Mouse (Mus musculus) neural tube, embryonic 11.5 days (tissue): ENCODE results near the gene Disp1. TPM values are rescaled to one million over a fixed set of nuclear protein-coding genes. Genes with fewer than 3 reads are reported as not detected.

Experiments
- ATAC-seq: fragments of 200-750 bp; cut with Nextera tagmentation; 2 replicates; pipeline ENCODE4 v1.8.0; 2017; ENCODE audit warnings: moderate number of reproducible peaks, mild to moderate bottlenecking, moderate TSS enrichment, moderate library complexity; ENCODE audit not compliant: insufficient read depth, low FRiP score, low TSS enrichment
- DNase-seq: peaks from one replicate; pipeline ENCODE4 v3.0.0-alpha.2; 2015; ENCODE audit warnings: low spot score
- H3K27ac ChIP-seq: fragments of 300-500 bp; sonication (generic); 2 replicates; pipeline ENCODE4 v1.5.1; 2014; ENCODE audit warnings: low read depth, mild to moderate bottlenecking, low read length
- H3K27me3 ChIP-seq: fragments of 300-500 bp; sonication (generic); 2 replicates; pipeline ENCODE4 v1.6.1; 2014; ENCODE audit warnings: mild to moderate bottlenecking, low read length, mixed read lengths; ENCODE audit not compliant: control insufficient read depth, insufficient read depth
- H3K36me3 ChIP-seq: fragments of 300-500 bp; sonication (generic); 2 replicates; pipeline ENCODE4 v1.6.1; 2014; ENCODE audit warnings: mild to moderate bottlenecking, low read length, moderate library complexity, mixed read lengths; ENCODE audit not compliant: control insufficient read depth, insufficient read depth
- H3K4me1 ChIP-seq: fragments of 300-500 bp; sonication (generic); 2 replicates; pipeline ENCODE4 v1.6.1; 2014; ENCODE audit warnings: low read length, mixed read lengths; ENCODE audit not compliant: control insufficient read depth, insufficient read depth
- H3K4me2 ChIP-seq: fragments of 300-500 bp; sonication (generic); 2 replicates; pipeline ENCODE4 v1.6.1; 2014; ENCODE audit warnings: low read depth, mild to moderate bottlenecking, moderate library complexity
- H3K4me3 ChIP-seq: fragments of 300-500 bp; sonication (generic); 2 replicates; pipeline ENCODE4 v1.5.1; 2014; ENCODE audit warnings: low read depth, low read length
- H3K9ac ChIP-seq: fragments of 300-500 bp; sonication (generic); 2 replicates; pipeline ENCODE4 v1.6.1; 2014; ENCODE audit warnings: mild to moderate bottlenecking, low read length
- H3K9me3 ChIP-seq: fragments of 300-500 bp; sonication (generic); 2 replicates; pipeline ENCODE4 v1.6.1; 2016; ENCODE audit warnings: low read length; ENCODE audit not compliant: control insufficient read depth
- WGBS: fragments of 180-500 bp; shearing (Covaris S2); extraction: QIAGEN DNeasy Blood & Tissue Kit; methylation state at CpG from one replicate; pipeline ENCODE4 v1.1.7; 2014; 5-methylcytosine and 5-hydroxymethylcytosine counted together
- polyA plus RNA-seq: library from polyadenylated mRNA; unstranded; fragments of >200 nt; fragmentation: Nextera tagmentation; extraction: Ambion mirVana; gene quantifications from 2 replicates; pipeline ENCODE4 v1.2.1, GENCODE M21; 2014

Disp1 gene
- polyA plus RNA-seq, 1 experiment from 2014 or later = 11.7 TPM

GRCm38 (mm10) chr1:183243293-183243692 lies 22.0 kb upstream of the Disp1 start:
- Histone ChIP-seq H3K9ac (no peak overlapping the region), H3K27ac (no peak overlapping the region), H3K4me3 (no peak overlapping the region), H3K4me2 (no peak overlapping the region), H3K9me3 (no peaks in the 10 kb centered on the region), H3K4me1 (no peaks in the 10 kb centered on the region), H3K36me3 (no peaks in the 10 kb centered on the region), H3K27me3 (no peaks in the 10 kb centered on the region)
- 72% methylated on average over 7 of the region's 7 CpGs for WGBS
- no peak for ATAC-seq
- DNase-seq = no peak

GRCm38 (mm10) chr1:183237901-183238300 lies 16.6 kb upstream of the Disp1 start:
- Histone ChIP-seq H3K4me3 (no peak overlapping the region), H3K36me3 (no peaks in the 10 kb centered on the region), H3K27me3 (no peaks in the 10 kb centered on the region), H3K27ac (no peak overlapping the region), H3K4me1 (no peaks in the 10 kb centered on the region), H3K9ac (no peak overlapping the region), H3K4me2 (no peak overlapping the region), H3K9me3 (no peaks in the 10 kb centered on the region)
- DNase-seq = no peak
- ATAC-seq = no peak
- 31% methylated on average over 2 of the region's 2 CpGs for WGBS

- H3K4me3 ChIP-seq = no peak overlapping the region
- DNase-seq = no peak
- ATAC-seq = no peak
- no peak overlapping the region for H3K27ac ChIP-seq
- H3K4me2 ChIP-seq = no peak overlapping the region
- H3K27me3 ChIP-seq = no peaks in the 10 kb centered on the region
- H3K9me3 ChIP-seq = no peaks in the 10 kb centered on the region
- H3K9ac ChIP-seq = no peak overlapping the region
- H3K4me1 ChIP-seq = no peaks in the 10 kb centered on the region
- 89% methylated on average over 5 of the region's 5 CpGs for WGBS
- no peaks in the 10 kb centered on the region for H3K36me3 ChIP-seq
These were observed 15.1 kb upstream of the Disp1 start for GRCm38 (mm10) chr1:183236460-183236859.

GRCm38 (mm10) chr1:183233679-183234174 lies 12.4 kb upstream of the Disp1 start:
- H3K4me3 ChIP-seq = no peak overlapping the region

GRCm38 (mm10) chr1:183232985-183233678 lies 11.8 kb upstream of the Disp1 start:
- H3K27ac ChIP-seq = no peak overlapping the region

More at GRCm38 (mm10) chr1:183233679-183234174, 12.4 kb upstream of the Disp1 start:
- no peaks in the 10 kb centered on the region for H3K36me3 ChIP-seq
- H3K4me2 ChIP-seq = no peak overlapping the region
- ATAC-seq (no peak), DNase-seq (no peak)
- no peaks in the 10 kb centered on the region for H3K4me1 ChIP-seq
- H3K27me3 ChIP-seq = no peaks in the 10 kb centered on the region
- no peak overlapping the region for H3K27ac ChIP-seq
- no peak overlapping the region for H3K9ac ChIP-seq
- 67% methylated on average over 11 of the region's 11 CpGs for WGBS
- no peaks in the 10 kb centered on the region for H3K9me3 ChIP-seq

GRCm38 (mm10) chr1:183227469-183227868 lies 6.1 kb upstream of the Disp1 start:
- no peak for DNase-seq
- H3K27me3 ChIP-seq = no peaks in the 10 kb centered on the region
- no peak overlapping the region for H3K27ac ChIP-seq
- H3K9me3 ChIP-seq = no peaks in the 10 kb centered on the region
- 89% methylated on average over 7 of the region's 7 CpGs for WGBS
- no peak overlapping the region for H3K4me3 ChIP-seq
- no peaks in the 10 kb centered on the region for H3K36me3 ChIP-seq
- H3K4me2 ChIP-seq = no peak overlapping the region
- ATAC-seq = no peak
- no peaks in the 10 kb centered on the region for H3K4me1 ChIP-seq
- H3K9ac ChIP-seq = no peak overlapping the region

More at GRCm38 (mm10) chr1:183232985-183233678, 11.8 kb upstream of the Disp1 start:
- ATAC-seq = no peak
- 82% methylated on average over 7 of the region's 7 CpGs for WGBS
- no peak overlapping the region for H3K4me3 ChIP-seq
- no peak for DNase-seq
- no peaks in the 10 kb centered on the region for H3K4me1 ChIP-seq
- H3K27me3 ChIP-seq = no peaks in the 10 kb centered on the region
- H3K36me3 ChIP-seq = no peaks in the 10 kb centered on the region
- H3K9me3 ChIP-seq = no peaks in the 10 kb centered on the region
- no peak overlapping the region for H3K4me2 ChIP-seq
- no peak overlapping the region for H3K9ac ChIP-seq

- H3K36me3 ChIP-seq = no peaks in the 10 kb centered on the region
These were observed 2.3 kb downstream of the Disp1 start for GRCm38 (mm10) chr1:183219021-183219420.

GRCm38 (mm10) chr1:183216691-183217090 lies 4.6 kb downstream of the Disp1 start:
- no peaks in the 10 kb centered on the region for H3K27me3 ChIP-seq
- 84% methylated on average over 4 of the region's 4 CpGs for WGBS
- no peak for DNase-seq

More at GRCm38 (mm10) chr1:183219021-183219420, 2.3 kb downstream of the Disp1 start:
- no peaks in the 10 kb centered on the region for H3K9me3 ChIP-seq
- ATAC-seq (no peak), DNase-seq (no peak)
- H3K9ac ChIP-seq = no peak overlapping the region
- 90% methylated on average over 6 of the region's 6 CpGs for WGBS
- H3K4me1 ChIP-seq = peaks cover 7% of the 10 kb centered on the region; the same call in 1 of the 2 replicates
- no peak overlapping the region for H3K4me3 ChIP-seq
- no peak overlapping the region for H3K4me2 ChIP-seq
- no peaks in the 10 kb centered on the region for H3K27me3 ChIP-seq
- H3K27ac ChIP-seq = no peak overlapping the region

GRCm38 (mm10) chr1:183215706-183216105 lies 5.6 kb downstream of the Disp1 start:
- 95% methylated on average over 6 of the region's 6 CpGs for WGBS
- Histone ChIP-seq H3K27ac (no peak overlapping the region), H3K4me1 (0 out of 2 replicates have a peak, but pooled peaks cover 3% of the 10 kb centered on the region), H3K9me3 (no peaks in the 10 kb centered on the region), H3K4me2 (no peak overlapping the region), H3K9ac (no peak overlapping the region), H3K4me3 (no peak overlapping the region), H3K27me3 (no peaks in the 10 kb centered on the region), H3K36me3 (no peaks in the 10 kb centered on the region)
- ATAC-seq (no peak), DNase-seq (no peak)

More at GRCm38 (mm10) chr1:183216691-183217090, 4.6 kb downstream of the Disp1 start:
- Histone ChIP-seq H3K4me2 (no peak overlapping the region), H3K27ac (no peak overlapping the region), H3K4me3 (no peak overlapping the region), H3K9ac (no peak overlapping the region), H3K36me3 (no peaks in the 10 kb centered on the region), H3K4me1 (peaks cover 7% of the 10 kb centered on the region; the same call in 1 of the 2 replicates), H3K9me3 (no peaks in the 10 kb centered on the region)
- no peak for ATAC-seq
